In genomic region chr2:20894100-20894690, GRCm38 (mm10) we compare ENCODE assay signal across 8 mouse cellular contexts.
DNase-seq lines count a peak whose midpoint lies in the region; ATAC-seq and TF ChIP-seq lines count a peak whose summit lies in the region.

No protein-coding gene starts in this region.

- no peaks in the 10 kb centered on the region for H3K27me3 ChIP-seq in limb, embryonic 11.5 days (ENCODE audit: control insufficient read depth, insufficient read depth, low read length)
- H3K27me3 ChIP-seq in limb, embryonic 10.5 days (ENCODE audit: low read depth, poor library complexity, severe bottlenecking) = no peaks in the 10 kb centered on the region
- no peaks in the 10 kb centered on the region for H3K27me3 ChIP-seq in heart, embryonic 12.5 days (replicated peaks)
- no peaks in the 10 kb centered on the region for H3K27me3 ChIP-seq in myocyte (ENCODE audit: control insufficient read depth, insufficient read depth, insufficient read length)

- TF ChIP-seq POLR2A in myocyte (IDR thresholded peaks at IDR 0.05; ENCODE audit: insufficient read length, low read depth) = no peak

- WGBS in limb, embryonic 11.5 days = 32% methylated on average over 5 of the region's 5 CpGs
- WGBS in limb, embryonic 10.5 days = 41% methylated on average over 5 of the region's 5 CpGs
- 28% methylated on average over 5 of the region's 5 CpGs for WGBS in heart, embryonic 12.5 days

- no peak for ATAC-seq in limb, embryonic 11.5 days (ENCODE audit: insufficient number of reproducible peaks, low FRiP score, low TSS enrichment, low read depth)
- ATAC-seq in heart, embryonic 12.5 days (ENCODE audit: insufficient number of reproducible peaks, low FRiP score) = 0 out of 2 replicates have a peak, but pooled peaks have one; percentile 33
- no peak for ATAC-seq in inflammation-experienced regulatory T-cells, adult 6 months

- no peak overlapping the region for H3K27ac ChIP-seq in limb, embryonic 11.5 days (replicated peaks; ENCODE audit: low read depth, low read length)
- no peak overlapping the region for H3K27ac ChIP-seq in limb, embryonic 10.5 days
- no peak overlapping the region for H3K27ac ChIP-seq in heart, embryonic 12.5 days (ENCODE audit: poor library complexity, severe bottlenecking)

- no peak overlapping the region for H3K4me3 ChIP-seq in limb, embryonic 11.5 days (ENCODE audit: low read depth, low read length)
- no peak overlapping the region for H3K4me3 ChIP-seq in limb, embryonic 10.5 days
- H3K4me3 ChIP-seq in heart, embryonic 12.5 days = no peak overlapping the region
- no peak overlapping the region for H3K4me3 ChIP-seq in myocyte

- no peak overlapping the region for H3ac ChIP-seq in myocyte (ENCODE audit: control insufficient read depth, insufficient read length)

- no peak overlapping the region for H3K9ac ChIP-seq in limb, embryonic 11.5 days (ENCODE audit: low read length)
- no peak overlapping the region for H3K9ac ChIP-seq in heart, embryonic 12.5 days

- 0 out of 2 replicates have a peak, but pooled peaks cover 3% of the 10 kb centered on the region for H3K4me1 ChIP-seq in limb, embryonic 11.5 days (ENCODE audit: control insufficient read depth, insufficient read depth, low read length)
- peaks cover under 1% of the 10 kb centered on the region; the same call in 1 of the 2 replicates for H3K4me1 ChIP-seq in limb, embryonic 10.5 days
- H3K4me1 ChIP-seq in heart, embryonic 12.5 days (replicated peaks) = peaks cover 11% of the 10 kb centered on the region

- DNase-seq in limb, embryonic 11.5 days (ENCODE audit: low spot score) = peak; percentile 34
- DNase-seq in limb, embryonic 10.5 days (ENCODE audit: low spot score) = no peak
- DNase-seq in cerebellum, adult 8-10 months = peak; percentile 39
- DNase-seq in liver = peak; percentile 43
- DNase-seq in right cerebral cortex, postnatal 36 days (ENCODE audit: low spot score in 2 of 2) = no peak

- H3K4me2 ChIP-seq in limb, embryonic 11.5 days (ENCODE audit: low read depth, severe bottlenecking) = no peak overlapping the region
- no peak overlapping the region for H3K4me2 ChIP-seq in heart, embryonic 12.5 days
- no peak overlapping the region for H3K4me2 ChIP-seq in myocyte (ENCODE audit: low read depth)

- H3K79me2 ChIP-seq in myocyte (ENCODE audit: control insufficient read depth, insufficient read depth) = peaks cover 47% of the 10 kb centered on the region

- no peaks in the 10 kb centered on the region for H3K9me3 ChIP-seq in limb, embryonic 11.5 days (ENCODE audit: control insufficient read depth, low read length)
- H3K9me3 ChIP-seq in limb, embryonic 10.5 days (replicated peaks) = no peaks in the 10 kb centered on the region
- 0 out of 2 replicates have a peak, but pooled peaks cover 3% of the 10 kb centered on the region for H3K9me3 ChIP-seq in heart, embryonic 12.5 days (replicated peaks)

- no peaks in the 10 kb centered on the region for H3K36me3 ChIP-seq in limb, embryonic 11.5 days (ENCODE audit: control insufficient read depth, insufficient read depth, low read length)
- H3K36me3 ChIP-seq in limb, embryonic 10.5 days = no peaks in the 10 kb centered on the region
- 0 out of 2 replicates have a peak, but pooled peaks cover 9% of the 10 kb centered on the region for H3K36me3 ChIP-seq in heart, embryonic 12.5 days
- peaks cover 10% of the 10 kb centered on the region for H3K36me3 ChIP-seq in myocyte (ENCODE audit: control insufficient read depth, insufficient read depth)

TF ChIP-seq in myocyte, 11 proteins besides CTCF, POLR2A, EP300 and RAD21:
- TF ChIP-seq SRF (IDR thresholded peaks at IDR 0.05; ENCODE audit: control insufficient read depth, insufficient read length, low read depth) = no peak
- no peak for TF ChIP-seq MAX (IDR thresholded peaks at IDR 0.05; ENCODE audit: low read depth)
- peak in 2 of 3 experiments; percentile 84 for TF ChIP-seq MYOD1 (IDR thresholded peaks at IDR 0.05; ENCODE audit: control insufficient read depth in 1 of 3, insufficient read length in 2 of 3, low read depth in 2 of 3)
- TF ChIP-seq MYOG (IDR thresholded peaks at IDR 0.05; ENCODE audit: control insufficient read depth in 1 of 3, insufficient read depth in 1 of 3, insufficient read length in 2 of 3, low read depth in 2 of 3) = peak in 1 of 3 experiments; percentile 71

Comparison
In these comparisons a context has a peak if more than half of its experiments do, and no peak if none do; other contexts are left out.
1. DNase-seq: peak in limb, embryonic 11.5 days (single experiment), cerebellum, adult 8-10 months (single experiment) and liver (single experiment); none in limb, embryonic 10.5 days (single experiment) and right cerebral cortex, postnatal 36 days (0 of 2).